Mouse (Mus musculus): ENCODE measurements around the gene Tcp10b. TPM values are rescaled to one million over a fixed set of nuclear protein-coding genes. Genes with fewer than 3 reads are reported as not detected.

The Tcp10b gene
- polyA plus RNA-seq, 1 experiment from 2014 or later = 0.09 TPM

Other genes starting within 250 kb of the Tcp10b start
- gene Mas1, start 193.0 kb upstream of the Tcp10b start, polyA plus RNA-seq (2015; fragmentation: Nextera tagmentation; extraction: Ambion mirVana) = 0.61 and 0.89 TPM in 2 replicates
- not detected in 2 replicates for gene Mrgprh, start 185.1 kb upstream of the Tcp10b start, polyA plus RNA-seq (2015; fragmentation: Nextera tagmentation; extraction: Ambion mirVana)
- gene Pnldc1, start 150.9 kb upstream of the Tcp10b start, polyA plus RNA-seq (2015; fragmentation: Nextera tagmentation; extraction: Ambion mirVana) = 0.64 and 1.3 TPM in 2 replicates
- gene Tcp1, start 145.4 kb upstream of the Tcp10b start, polyA plus RNA-seq (2015; fragmentation: Nextera tagmentation; extraction: Ambion mirVana) = 383 and 391 TPM in 2 replicates
- gene Mrpl18, start 144.8 kb upstream of the Tcp10b start, polyA plus RNA-seq (2015; fragmentation: Nextera tagmentation; extraction: Ambion mirVana) = 155 and 158 TPM in 2 replicates
- gene Acat3, start 120.5 kb upstream of the Tcp10b start, polyA plus RNA-seq (2015; fragmentation: Nextera tagmentation; extraction: Ambion mirVana) = 4.7 and 5.0 TPM in 2 replicates
- 134 and 136 TPM in 2 replicates for gene Acat2, start 100.4 kb upstream of the Tcp10b start, polyA plus RNA-seq (2015; fragmentation: Nextera tagmentation; extraction: Ambion mirVana)
- gene Wtap, start 66.9 kb upstream of the Tcp10b start, polyA plus RNA-seq (2015; fragmentation: Nextera tagmentation; extraction: Ambion mirVana) = 124 and 135 TPM in 2 replicates
- gene Sod2, start 54.3 kb upstream of the Tcp10b start, polyA plus RNA-seq (2015; fragmentation: Nextera tagmentation; extraction: Ambion mirVana) = 178 and 179 TPM in 2 replicates
- not detected in 2 replicates for gene Gpr31b, start 8.8 kb upstream of the Tcp10b start, polyA plus RNA-seq (2015; fragmentation: Nextera tagmentation; extraction: Ambion mirVana)
- gene Unc93a, start 70.7 kb downstream of the Tcp10b start, polyA plus RNA-seq (2015; fragmentation: Nextera tagmentation; extraction: Ambion mirVana) = 0.10 TPM in 1 of 2 replicates, not detected in the other
- not detected in 2 replicates for gene Smok2a, start 160.1 kb downstream of the Tcp10b start, polyA plus RNA-seq (2015; fragmentation: Nextera tagmentation; extraction: Ambion mirVana)
- gene Smok2b, start 169.2 kb downstream of the Tcp10b start, polyA plus RNA-seq (2015; fragmentation: Nextera tagmentation; extraction: Ambion mirVana) = not detected in 2 replicates